ENCODE assay signal across 8 mouse cellular contexts in the genomic region with DNA sequence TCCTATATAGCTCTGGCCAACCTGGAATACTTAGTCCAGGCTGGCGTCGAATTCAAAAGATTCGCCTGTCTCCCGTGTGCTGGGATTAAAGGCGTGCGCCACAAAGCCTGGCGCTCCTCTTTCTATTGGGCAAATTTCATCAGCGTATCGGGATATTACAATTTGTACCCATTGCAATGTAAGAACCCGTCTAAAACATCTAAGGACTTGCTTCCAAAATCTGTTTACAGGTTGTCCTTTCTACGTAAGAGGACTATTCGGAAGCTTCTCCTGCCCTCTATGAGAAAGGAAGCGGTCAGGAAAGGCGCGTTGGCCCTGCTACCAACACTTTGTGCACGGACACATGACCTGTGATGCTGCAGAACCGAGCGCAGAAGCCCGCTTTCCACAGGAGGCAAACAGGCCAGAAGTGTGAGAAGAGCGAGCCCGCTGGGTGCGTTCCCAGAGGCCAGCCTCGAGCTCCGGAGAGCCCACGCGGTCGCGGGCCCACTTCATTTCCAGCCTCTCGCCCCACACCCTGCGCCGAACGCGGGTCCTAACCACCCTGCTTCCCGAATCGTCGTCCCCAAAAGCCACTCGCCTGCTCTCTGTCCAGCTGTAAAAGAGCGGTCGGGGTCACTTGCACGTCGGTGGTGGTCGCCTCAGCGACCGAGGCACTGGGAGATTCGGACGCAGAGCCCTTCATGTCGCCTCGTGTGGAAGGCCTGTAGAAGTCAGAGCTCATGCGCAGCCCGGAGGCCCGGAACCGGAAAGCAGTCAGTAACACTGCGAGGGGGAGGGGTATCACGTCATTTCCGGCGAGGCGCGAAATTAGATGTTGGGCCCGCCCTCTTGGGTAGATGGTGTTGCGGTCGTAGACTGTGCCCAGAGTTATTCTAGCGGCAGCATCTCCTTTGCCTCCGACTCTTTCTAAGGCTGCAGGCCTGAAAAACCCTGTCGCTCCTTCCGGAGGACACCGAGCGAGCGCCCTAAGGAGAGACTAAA. TPM values are rescaled to one million over a fixed set of nuclear protein-coding genes. Genes with fewer than 3 reads are reported as not detected.
DNase-seq lines count a peak whose midpoint lies in the region; ATAC-seq and TF ChIP-seq lines count a peak whose summit lies in the region.

Gene Rsl1d1, minus strand, starts transcription at position 761 of the 984 bp plus-strand sequence.

- under 1% methylated on average over 68 of the region's 68 CpGs for WGBS in hindbrain, embryonic 10.5 days
- under 1% methylated on average over 68 of the region's 68 CpGs for WGBS in lung, postnatal 0 days

- peak; percentile 99 for ATAC-seq in lung, postnatal 0 days

- TF ChIP-seq CTCF in lung, postnatal 0 days (IDR thresholded peaks at IDR 0.05): no peak

- H3K27ac ChIP-seq in hindbrain, embryonic 10.5 days: peak within 1 kb of the TSS; percentile 95
- peak within 1 kb of the TSS; percentile 88 for H3K27ac ChIP-seq in lung, postnatal 0 days (ENCODE audit: low read length)

- peaks cover 63% of the 10 kb centered on the region for H3K36me3 ChIP-seq in hindbrain, embryonic 10.5 days
- H3K36me3 ChIP-seq in lung, postnatal 0 days (ENCODE audit: insufficient read depth, low read length): peaks cover 12% of the 10 kb centered on the region; the same call in 1 of the 2 replicates

- H3K9ac ChIP-seq in lung, postnatal 0 days (replicated peaks; ENCODE audit: low read depth): peak within 1 kb of the TSS; percentile 53

- peak; percentile 91 for DNase-seq in MEL-GATA-1-ER (ENCODE audit: extremely low read depth, low read depth)
- peak; percentile 88 for DNase-seq in cerebellum, adult 8-10 months
- peak; percentile 97 for DNase-seq in forelimb bud, embryonic 11.5 days (ENCODE audit: low read depth, low spot score)
- DNase-seq in hindbrain, embryonic 10.5 days (ENCODE audit: low spot score): peak; percentile 96
- DNase-seq in layer of hippocampus, adult 9-11 months: peak; percentile 93
- DNase-seq in lung, postnatal 0 days (ENCODE audit: low spot score): peak; percentile 98
- DNase-seq in ovary, postnatal 14 days (ENCODE audit: low spot score): peak; percentile 82
- DNase-seq in thymus, postnatal 14 days: peak; percentile 93

- peak within 1 kb of the TSS; percentile 76 for H3K4me3 ChIP-seq in hindbrain, embryonic 10.5 days
- H3K4me3 ChIP-seq in lung, postnatal 0 days (ENCODE audit: low read depth, low read length): peak within 1 kb of the TSS; percentile 51

- peak within 1 kb of the TSS; percentile 88 for H3K4me2 ChIP-seq in lung, postnatal 0 days (replicated peaks; ENCODE audit: low read depth, low read length)

- H3K4me1 ChIP-seq in hindbrain, embryonic 10.5 days (replicated peaks): peaks cover 27% of the 10 kb centered on the region
- peaks cover 10% of the 10 kb centered on the region for H3K4me1 ChIP-seq in lung, postnatal 0 days (ENCODE audit: insufficient read depth, low read depth, low read length)

- H3K9me3 ChIP-seq in hindbrain, embryonic 10.5 days: no peaks in the 10 kb centered on the region
- H3K9me3 ChIP-seq in lung, postnatal 0 days (ENCODE audit: low read length): no peaks in the 10 kb centered on the region

- no peaks in the 10 kb centered on the region for H3K27me3 ChIP-seq in hindbrain, embryonic 10.5 days (ENCODE audit: insufficient read depth, poor library complexity, severe bottlenecking)
- H3K27me3 ChIP-seq in lung, postnatal 0 days (replicated peaks; ENCODE audit: insufficient read depth, low read length): no peaks in the 10 kb centered on the region

- no peak; the same call in 1 of the 2 replicates for TF ChIP-seq EP300 in lung, postnatal 0 days (IDR thresholded peaks at IDR 0.05)

RNA-seq across cellular contexts. Expression of gene Rsl1d1, which starts in this region (rescaled TPM):
- polyA plus RNA-seq in hindbrain, embryonic 10.5 days (2016; fragmentation: Nextera tagmentation; extraction: Ambion mirVana): 212 and 259 TPM in 2 replicates
- polyA plus RNA-seq in lung, postnatal 0 days (2015; fragmentation: Nextera tagmentation; extraction: Ambion mirVana): 64.3 and 70.1 TPM in 2 replicates

Comparison
In these comparisons a context has a peak if more than half of its experiments do, and no peak if none do; other contexts are left out.
1. Peak in every context shown above with its lines: DNase-seq, ATAC-seq, H3K4me3 ChIP-seq and H3K27ac ChIP-seq.